Mouse (Mus musculus) small intestine, adult 2 months (tissue): ENCODE data around the gene Plch1.

Experiments
- CTCF ChIP-seq: fragments of 200-500 bp; IDR thresholded peaks from 2 replicates; pipeline ENCODE4 v1.5.1; 2012; ENCODE audit warnings: low read depth, mild to moderate bottlenecking, control low read depth, inconsistent platforms, low read length, moderate library complexity, mixed read lengths; ENCODE audit not compliant: insufficient replicate concordance, insufficient read length; ENCODE audit errors: extremely low read depth
- POLR2A ChIP-seq: fragments of 200-500 bp; IDR thresholded peaks from 2 replicates; pipeline ENCODE4 v1.6.1; 2012; ENCODE audit warnings: low read depth, mild to moderate bottlenecking, control low read depth, inconsistent platforms, low read length, moderate library complexity

DNA sequence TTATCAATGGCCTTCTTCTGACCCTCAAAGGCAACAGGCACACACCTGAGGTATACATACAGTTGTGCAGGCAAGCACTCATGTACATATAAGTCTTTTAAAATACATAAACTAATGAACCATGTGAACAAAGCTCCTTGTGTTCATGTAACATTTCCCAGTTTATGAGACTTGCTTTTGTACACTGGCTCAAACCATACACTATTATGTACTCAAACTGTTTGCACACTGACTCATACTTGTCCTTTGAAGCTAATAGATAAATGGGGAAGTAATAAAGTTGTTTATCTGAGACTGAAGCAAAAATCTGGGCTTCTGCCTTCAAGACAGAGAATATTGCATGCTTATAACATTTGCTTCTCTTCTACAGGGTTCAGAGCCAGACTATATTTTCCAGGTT lies 61.5 kb downstream of the Plch1 start:
- TF ChIP-seq POLR2A (no peak), CTCF (no peak)
